Mouse (Mus musculus): ENCODE measurements around the gene Ache.

The Ache gene

DNA sequence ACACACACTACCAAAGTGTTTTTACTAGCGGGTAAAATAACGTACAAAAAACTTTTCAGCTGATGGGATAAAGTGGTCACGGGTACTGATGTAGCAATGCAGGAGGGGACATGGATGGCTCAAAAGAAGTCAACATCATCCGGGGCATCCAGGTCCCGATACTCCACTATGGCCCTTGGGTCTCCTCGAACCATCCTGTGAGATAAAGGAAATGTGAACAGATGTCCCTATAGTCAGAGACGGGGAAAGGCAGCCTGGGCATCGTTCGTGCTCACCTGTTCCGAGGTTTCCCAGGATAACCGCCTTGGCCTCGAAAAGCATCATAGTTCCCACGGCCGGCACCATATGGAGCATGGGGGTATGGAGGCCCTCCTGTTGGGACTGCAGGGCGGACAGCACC is 8.4 kb downstream of the Ache start:
- no peak for DNase-seq

DNA sequence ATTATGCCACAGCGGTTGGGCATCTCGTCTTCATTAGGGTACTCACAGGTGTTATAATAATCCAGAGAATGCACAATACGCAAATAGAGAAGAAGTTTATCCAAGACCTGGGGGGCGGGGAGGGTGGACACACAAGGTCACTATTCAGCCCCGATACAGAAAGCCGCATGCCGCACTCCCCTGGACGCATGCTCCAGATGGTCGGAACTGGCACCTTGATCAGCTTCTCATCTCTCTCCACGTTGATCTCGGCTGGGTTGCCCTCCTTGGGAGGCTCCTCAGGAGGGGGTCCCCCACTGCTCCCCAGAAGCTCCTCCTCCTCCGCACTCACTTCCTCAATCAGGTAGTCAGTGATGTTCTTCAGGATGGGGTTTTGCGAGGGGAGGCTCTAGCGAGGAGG is 9.8 kb downstream of the Ache start:
- DNase-seq, result no peak

DNA sequence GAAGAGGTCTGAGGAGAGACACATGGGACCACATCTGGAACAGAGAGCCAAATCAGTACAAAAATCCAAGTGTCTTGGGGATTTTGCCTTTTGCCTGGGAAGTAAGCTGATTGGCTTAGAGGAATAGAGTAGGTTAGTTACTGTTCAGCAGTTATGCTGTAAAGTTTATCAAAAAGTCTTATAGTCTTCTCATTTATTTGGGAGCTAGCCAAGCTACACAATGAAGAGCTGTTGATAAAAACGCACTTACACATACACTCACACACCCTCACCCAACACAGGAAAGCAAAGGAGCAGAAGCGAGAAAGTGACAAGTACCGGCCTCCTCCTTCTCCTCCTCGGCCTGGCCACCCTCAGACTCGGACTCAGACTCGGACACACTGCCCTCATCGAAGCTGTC is 11.9 kb downstream of the Ache start:
- no peak for DNase-seq

DNA sequence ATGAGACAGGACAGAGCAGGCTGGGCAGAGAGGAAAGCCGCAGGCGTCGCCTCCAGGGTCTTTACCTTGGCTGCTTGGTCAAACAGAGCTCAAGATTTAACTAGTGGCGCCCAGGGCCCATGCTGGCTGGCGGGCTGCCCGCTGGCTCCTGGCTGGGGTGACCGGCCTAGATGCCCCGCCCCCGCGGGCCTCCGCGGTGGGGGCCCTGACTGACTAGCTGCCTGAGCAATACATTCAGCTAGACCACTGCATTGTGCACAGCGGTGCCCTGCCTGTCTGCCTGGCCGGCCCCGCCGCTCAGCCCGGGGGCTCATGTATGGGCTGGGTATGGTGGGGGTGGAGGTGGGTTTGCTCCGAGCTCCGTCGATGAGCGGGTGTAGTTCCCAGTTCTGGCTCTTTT is 13.9 kb downstream of the Ache start:
- DNase-seq, result peak in 1 of 2 experiments; percentile 51

DNA sequence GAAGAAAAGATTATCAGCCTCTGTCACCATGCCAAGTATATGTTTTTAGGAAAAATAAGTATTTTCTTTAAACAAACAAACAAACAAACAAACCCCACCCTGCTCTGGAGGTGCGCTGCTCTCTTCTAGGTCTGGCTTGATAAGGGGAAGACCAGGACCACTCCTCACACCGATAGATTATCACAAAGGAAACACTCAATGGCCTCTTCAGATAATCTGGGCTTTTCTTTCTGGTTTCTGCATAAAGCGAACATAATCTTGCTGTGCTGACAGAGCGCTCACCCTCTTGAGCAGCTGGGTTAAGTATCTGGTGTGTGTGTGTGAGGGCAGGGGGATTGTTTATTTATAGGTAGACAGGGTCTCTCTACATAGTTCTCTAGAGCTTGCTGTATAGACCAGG is 16.3 kb downstream of the Ache start:
- DNase-seq, result no peak

DNA sequence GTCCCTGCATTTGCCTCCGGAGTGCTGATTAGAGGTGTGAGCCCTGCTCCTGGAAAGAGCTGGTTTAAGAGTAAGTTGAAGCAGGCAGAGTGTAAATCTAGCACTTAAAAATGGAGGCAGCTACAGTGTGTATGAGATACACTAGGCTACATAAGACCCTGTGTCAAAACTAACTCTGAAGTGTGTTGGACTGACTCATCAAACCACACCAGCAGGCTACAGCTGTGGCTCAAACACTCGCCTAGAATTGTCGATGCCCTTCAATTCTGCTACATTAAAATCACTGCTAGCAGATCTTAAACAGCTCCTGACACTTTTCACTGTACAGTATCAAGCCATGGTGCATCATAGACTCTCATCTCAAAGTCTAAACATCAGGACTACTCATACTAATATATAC is 16.8 kb downstream of the Ache start:
- DNase-seq, result no peak

DNA sequence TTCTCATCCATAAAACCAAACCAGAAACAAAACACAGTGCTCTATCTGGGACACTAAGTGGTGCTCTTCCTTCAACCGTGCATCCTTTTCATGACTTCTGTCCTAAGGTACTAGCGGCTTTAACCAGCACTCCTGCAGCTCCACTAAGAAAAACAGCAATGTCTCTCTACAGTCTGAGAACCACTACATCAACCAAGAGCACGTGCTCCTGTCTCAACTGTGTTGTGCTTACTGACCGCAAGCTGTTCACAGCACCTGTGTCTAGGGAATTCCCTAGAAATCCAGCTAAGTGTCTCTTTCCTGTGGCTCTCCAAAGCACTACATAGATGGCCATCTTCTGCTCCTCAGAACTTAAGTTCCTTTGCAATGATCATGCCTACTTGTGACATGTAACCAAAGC is 17.5 kb downstream of the Ache start:
- DNase-seq, result no peak

DNA sequence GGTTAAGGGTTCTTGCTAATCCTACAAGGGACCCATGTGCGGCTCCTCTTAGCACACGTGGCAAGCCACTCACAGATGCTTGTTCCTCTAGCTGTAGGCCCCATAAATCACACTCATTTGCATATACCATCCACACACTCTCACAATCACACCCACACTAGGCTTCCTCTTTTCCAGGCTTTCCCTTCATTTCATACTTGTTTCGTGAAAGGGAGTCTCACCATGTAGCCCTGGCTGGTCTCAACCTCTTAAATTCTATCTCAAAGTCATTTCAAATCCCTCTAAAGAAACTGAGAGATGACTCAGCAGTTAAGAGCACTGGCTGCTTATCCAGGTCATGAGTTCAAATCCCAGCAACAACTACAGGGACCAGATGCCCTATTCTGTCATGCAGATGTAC is 18.5 kb downstream of the Ache start:
- no peak for DNase-seq

DNA sequence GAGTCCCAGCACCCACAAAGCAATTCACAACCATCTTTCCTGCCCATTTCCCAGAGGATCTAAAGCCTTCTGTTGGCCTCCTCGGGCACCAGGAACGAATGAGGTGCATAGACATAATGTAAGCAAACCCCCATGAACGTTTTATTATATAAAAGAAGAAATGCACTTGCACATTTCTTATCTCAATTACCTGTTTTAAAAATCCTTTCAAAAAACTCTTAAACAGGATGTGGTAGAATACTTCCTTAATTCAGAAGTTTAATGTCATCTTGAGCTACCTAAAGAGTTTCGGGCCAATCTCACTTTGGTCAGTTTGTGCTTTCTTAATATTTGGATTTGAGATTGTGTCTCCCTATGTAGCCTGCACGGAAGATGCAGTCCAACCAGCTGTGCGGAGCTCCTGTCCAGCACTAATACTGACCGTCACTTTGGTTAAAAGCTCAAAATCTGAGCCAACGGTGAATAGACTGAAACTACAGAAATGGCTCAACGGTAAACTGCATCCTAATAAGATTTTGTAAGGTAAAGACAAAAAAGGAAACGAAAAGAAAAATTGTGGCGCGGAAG is 19.2 kb downstream of the Ache start:
- DNase-seq, result no peak

DNA sequence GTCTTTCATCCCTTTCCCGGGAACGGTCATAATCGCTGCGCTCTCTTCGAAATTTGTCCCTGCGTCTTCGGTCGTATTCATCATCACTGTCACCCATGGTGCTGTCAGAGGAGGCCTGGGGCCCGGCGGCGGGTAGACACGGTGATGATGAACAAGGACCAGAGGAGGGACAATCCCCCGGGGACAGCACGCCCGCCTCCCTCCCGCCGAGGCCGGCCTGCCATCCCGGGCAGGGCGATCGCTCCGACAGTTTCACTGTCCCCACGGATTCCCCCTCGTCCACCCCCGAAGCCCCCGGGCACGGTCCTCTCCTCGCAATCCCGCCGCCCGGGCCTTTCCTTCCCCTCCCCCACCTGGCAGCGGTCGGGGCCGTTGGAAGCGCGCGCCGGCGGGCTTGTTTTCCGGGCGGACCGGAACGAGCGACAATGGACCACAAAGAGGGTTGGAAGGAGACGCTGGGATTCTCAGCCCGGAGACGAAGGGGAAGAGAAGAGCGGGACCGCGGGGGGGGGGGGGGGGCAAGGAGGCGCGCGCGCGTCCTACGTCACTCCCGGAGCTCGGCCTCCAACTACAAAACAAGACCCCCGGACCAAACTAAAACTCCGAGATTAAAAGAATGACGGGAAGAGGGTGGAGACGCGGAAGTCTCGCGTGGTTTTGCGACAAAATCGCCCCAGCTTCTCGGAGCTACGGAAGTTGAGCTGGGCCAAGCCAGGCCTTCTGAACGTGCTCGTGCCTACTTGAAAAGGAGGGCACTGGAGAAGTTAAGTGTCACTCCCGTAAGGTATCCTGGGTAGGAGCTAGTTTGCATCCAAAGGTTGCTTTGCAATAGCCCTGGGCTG is 20.0 kb downstream of the Ache start, which contains the start of gene Srrt:
Srrt (minus strand) TSS at position 604 of the 842 bp plus-strand sequence.
- DNase-seq, result peak; percentile 90 to 91

DNA sequence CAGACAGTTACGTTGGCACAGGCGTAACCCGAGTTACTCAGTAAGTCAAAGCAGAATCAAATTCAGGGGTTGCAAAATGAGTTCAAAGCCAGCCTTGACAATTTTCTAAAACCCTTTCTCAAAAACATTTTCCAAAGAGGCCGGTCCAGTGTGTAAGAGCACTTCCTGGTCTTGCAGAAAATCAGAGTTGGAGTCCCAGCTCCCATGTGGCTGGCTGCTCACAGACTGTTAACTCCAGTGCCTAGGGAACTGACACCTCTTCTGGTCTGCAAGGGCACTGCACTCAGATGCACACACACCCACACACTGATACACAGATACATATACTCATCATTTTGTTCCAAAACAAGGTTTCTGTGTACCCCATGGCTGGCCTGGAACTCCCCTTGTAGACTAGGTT is 21.0 kb downstream of the Ache start:
- no peak for DNase-seq

DNA sequence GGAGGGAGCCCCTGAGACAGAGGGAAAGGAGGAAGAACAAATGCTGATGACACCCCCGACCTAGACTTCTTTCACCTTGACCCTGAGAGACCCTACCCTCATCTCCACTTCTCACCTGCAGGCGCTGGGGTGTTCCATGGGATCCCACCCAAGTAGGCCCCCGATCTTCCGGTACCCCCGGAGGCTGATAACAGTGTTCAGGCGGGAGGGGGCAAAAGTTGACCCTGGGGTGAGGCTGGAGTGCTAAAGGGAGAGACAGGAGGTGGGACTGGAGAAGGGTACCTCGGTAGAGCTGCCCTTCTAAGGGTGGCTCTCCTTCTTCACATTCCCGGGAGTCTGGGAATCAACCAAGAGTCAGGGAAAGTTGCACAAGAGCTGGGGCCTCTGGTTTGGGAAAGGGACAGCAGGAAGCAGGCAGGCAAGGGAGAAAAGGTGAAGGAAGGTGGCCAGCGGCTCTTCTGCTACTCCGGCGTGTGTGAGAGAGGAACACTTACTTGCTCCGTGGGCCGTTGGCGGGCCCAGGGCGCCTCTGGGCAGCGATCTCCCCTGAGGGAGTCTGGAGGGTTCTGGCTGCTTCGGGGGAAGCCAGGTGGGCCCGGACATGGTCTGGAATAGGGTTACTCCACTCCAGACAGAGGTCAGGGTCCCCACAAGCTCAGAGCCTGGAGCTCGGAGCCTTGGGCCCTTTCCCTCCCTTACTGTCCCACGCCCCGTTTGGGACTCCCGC is 26.3 kb downstream of the Ache start:
- DNase-seq, result no peak

DNA sequence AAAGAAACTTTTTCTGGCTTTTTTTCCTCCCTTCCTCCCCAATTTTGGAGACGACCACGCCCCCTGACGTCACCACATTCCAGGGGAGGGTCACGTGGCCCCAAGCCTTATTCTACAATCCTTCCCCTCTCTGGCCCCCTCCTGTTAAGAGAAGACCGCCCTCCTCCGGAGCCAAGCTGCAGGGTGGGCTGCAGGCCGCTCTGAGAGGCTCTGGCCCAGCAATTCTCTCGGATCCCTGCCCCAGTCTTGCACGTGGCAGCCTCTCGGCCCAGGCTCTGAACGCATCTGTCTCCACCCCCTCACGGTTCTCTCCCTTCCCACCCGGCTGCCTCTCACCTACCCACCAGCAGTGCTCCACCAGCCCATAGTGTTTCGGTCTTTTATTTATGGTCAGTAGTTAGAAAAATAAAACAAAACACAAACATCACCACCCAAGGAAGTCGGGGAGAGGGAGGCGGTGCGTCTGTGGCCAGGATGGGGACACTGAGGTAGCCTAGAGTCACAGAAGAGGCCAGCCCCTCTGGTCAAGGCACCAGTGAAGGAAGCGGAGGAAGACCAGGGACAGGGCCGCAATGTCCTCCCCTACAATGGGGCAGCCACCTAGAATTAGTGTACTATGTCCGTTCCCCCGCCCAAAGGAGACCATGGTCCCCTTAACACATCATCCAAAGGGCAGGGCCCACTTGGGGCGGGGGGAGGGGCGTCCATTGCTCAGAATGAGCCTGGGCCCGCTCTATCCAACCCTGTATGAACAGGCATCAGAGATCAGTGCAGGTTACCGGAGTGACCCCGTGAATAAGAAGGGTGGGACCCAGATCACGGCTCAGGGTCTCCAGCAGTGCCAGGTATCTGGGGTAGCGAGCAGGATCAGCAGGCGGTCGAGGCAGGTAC is 27.1 kb downstream of the Ache start, which contains the start of gene Trip6:
Trip6 (minus strand) TSS at position 212 of the 891 bp plus-strand sequence.
- DNase-seq, result no peak

DNA sequence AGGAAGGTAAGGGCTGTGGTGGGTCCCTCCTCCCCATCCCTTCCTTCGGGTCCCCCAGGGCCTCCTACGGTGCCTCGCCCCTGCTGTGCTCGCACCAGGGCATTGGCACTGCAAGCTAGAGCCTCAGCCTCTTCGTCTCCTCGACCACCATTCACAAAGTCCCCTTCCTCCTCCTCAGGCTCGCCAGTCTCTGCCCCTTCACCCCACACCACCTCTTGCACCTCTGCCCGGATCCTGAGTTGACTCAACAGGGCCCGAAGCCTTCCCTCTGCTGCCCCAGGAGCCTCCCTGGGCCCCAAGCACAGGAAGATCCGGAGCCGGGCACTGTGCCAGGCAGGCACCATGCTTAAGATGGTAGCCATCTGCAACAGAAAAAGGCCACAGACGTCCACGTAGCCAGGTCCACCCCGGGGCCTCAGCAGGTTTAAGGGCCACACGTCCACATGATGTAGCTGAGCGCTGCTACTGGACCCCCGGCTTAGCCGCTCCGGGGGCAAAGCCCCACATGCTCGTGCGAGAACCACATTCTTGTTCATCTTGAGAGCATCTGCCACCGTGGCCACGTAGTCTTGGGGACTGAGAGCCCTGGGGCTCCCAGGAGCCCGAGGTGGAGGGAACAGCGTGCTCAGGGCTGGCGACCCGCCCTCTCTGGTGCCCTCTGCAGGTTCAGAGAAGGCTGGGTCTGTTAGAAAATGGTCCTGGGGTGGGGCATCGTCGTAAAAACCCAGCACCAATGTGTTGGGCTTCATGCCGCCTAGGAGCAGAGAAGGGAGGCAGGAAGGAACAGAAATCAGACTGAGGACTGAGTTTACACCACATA is 28.0 kb downstream of the Ache start:
- peak; percentile 40 to 53 for DNase-seq

DNA sequence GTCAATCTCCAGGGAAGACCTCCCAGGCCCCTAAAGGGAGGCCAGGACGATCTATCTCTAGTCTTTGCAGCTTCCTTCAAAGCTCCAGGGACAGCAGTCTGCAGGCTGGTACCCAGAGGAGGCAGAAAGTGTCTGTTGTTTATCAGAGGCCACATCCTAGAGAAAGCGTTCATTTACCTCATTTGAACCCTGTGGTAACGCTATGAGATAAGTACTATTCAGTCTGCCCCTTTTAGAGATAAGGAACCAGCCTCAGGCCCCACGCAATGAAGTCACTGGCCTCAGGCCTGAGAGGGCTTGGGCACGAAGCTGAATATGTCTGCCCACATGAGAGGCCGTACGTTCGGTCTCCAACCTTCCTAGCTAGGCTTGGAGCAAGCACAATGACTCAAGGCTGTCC is 30.0 kb downstream of the Ache start:
- no peak for DNase-seq

DNA sequence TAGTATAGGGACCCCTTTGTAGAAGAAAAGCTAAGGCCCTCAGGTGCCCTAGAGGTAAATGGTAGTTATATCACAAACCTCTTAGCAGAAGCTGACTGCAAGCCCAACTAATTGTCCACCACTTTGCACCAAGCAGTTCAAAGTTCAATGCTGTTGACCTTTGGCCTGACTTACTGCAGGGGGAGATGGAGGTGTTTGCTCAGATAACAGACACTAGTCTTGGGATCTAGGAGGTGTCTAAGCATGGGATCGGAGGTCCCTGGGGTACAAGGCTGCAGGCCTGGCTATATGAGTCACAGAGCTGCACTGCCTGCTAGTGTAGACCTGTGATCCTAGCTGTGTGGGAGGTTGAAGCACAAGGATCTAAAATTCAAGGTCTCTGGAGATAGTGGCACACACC is 31.3 kb downstream of the Ache start:
- no peak for DNase-seq

DNA sequence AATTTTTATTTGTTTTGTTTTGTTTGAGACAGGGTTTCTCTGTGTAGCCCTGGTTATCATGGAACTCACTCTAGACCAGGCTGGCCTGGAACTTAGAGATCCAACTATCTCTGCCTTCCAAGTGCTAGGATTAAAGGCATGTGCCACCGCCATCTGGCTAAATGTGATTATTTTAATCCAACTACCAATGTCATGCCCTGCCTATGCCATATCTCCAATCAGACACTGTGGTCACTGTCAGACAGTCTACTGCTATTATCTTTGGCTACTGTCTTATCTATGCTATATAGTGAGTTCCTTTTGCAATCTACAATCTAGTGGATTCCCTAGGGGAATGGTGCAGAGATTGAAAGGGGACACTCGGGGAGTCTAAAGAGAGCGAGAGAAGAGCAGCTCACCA is 33.7 kb downstream of the Ache start:
- no peak for DNase-seq

DNA sequence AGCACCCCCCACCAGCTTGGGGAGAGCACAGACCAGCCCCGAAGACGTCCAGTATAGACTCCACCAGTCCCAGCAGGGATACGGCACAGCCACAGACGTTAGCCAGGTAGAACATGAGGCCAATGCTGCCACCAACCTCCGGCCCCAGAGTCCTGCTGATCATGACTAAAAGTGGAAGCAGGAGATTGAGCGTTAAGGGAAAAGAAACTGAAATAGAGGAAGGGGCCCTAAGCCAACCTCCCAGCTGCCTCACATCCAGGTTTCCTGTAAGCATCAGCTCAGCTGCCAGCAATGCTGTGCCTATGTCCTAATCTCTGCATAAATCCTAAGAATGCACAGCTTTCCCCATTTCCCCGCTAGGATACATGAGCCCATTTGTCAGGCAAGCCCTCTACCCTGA is 43.6 kb downstream of the Ache start:
- no peak for DNase-seq

DNA sequence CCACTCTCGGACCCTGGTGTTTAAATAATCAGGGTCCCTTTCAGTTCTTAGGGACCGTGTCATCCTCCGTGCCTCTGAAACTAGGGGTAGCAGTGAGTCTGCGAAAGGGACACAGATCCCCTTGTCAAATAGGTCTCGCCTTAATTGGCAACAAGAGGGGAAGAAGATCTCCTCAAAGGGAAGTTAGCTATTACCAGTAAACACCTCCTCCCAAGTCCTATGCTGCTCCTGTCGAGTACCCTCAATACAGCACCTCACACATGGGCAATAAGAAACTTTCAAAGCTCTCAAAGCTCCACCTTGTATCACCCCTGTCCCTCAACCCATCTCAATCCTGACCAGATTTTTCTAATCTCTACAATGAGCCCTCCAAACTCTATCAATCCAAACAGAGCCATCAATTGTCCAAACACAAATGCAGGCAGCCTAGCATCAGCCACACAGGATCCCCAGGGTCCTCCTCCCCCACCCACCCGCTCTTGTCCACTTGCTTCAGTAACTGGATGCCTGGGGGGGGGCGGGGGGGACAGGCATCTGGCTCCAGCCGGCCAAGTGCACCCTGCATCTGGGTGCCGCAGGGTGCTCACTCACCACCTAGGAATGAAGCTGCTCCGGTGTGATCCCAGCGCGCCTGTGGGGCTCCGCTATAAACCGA is 45.7 kb downstream of the Ache start:
- no peak for DNase-seq

DNA sequence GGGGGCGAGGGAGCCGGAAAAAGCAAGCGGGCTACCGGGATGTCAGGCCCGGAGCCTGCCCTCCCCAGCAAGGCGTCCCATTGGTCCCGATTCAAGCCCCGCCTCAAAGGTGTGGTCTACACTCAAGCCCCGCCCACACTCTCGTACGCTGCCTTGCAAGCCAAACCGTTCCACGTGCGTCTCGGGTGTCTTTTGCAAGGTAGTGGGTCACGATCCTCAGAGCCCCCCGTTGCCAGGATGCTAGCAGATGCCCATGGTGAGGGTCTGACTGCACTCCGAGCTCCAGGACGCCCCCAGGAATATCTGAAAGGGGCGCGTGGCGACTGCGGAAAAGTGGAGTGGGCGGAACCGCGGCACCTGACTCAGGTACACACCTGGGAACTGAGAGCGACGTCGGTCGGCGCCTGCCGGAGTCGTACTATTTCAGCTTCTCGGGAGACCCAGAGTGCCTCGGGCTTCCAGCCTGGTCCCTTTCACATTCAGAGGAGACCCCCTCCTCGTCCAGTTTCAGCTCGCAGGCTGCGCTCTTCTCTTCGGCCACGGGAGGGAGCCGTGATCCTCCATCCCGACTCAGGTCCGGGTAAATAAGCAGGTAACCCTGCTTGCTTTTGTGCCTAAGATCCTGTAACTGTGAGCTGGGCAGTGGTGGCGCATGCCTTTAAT is 46.3 kb downstream of the Ache start, which contains the start of gene Slc12a9:
Slc12a9 (minus strand) TSS at position 86 of the 663 bp plus-strand sequence.
- DNase-seq, result peak; percentile 91 to 93

DNA sequence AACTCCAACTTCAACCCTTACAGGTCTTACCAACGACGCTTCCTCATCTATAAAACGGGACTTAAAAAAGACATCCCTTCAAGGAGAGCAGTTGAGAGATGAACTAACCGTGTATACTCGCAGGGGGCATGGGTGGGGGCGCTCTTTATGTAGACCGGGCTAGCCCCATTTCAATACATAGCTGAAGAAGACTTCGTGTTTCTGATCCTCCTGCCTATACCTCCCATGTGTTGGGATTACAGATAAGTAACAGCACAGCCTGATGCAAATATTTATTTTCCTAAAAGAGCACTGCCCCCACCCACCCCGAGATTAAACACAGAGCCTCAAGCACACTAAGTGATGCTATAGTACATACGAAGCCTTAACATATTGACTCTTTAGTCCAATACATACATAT is 47.0 kb downstream of the Ache start:
- DNase-seq, result no peak

Data from cerebellum, postnatal 36 days (tissue).